Mouse (Mus musculus): Measurements from ENCODE around the gene Proser1. TPM values are rescaled to one million over a fixed set of nuclear protein-coding genes. Genes with fewer than 3 reads are reported as not detected.

Gene Proser1
- polyA plus RNA-seq, 1 experiment, result not detected

GRCm38 (mm10) chr3:53475889-53476288 is 12.4 kb downstream of the Proser1 start:
- 34% methylated on average over 6 of the region's 6 CpGs for WGBS
- no peak overlapping the region for H3K27ac ChIP-seq (ENCODE audit: insufficient read depth, low read depth, low read length)
- TF ChIP-seq CTCF (IDR thresholded peaks at IDR 0.05; ENCODE audit: insufficient read depth, low read depth, low read length) (peak; percentile 40; the same call in 1 of the 2 replicates), POLR2A (IDR thresholded peaks at IDR 0.05; ENCODE audit: insufficient read depth, low read depth, low read length) (no peak)
- H3K4me3 ChIP-seq (ENCODE audit: insufficient read depth, low read depth, low read length), result no peak overlapping the region
- H3K4me1 ChIP-seq (ENCODE audit: control insufficient read depth, insufficient read depth, low read length), result no peaks in the 10 kb centered on the region

GRCm38 (mm10) chr3:53477468-53477867 is 14.0 kb downstream of the Proser1 start:
- Histone ChIP-seq H3K4me1 (ENCODE audit: control insufficient read depth, insufficient read depth, low read length) (no peaks in the 10 kb centered on the region), H3K4me3 (ENCODE audit: insufficient read depth, low read depth, low read length) (no peak overlapping the region), H3K27ac (ENCODE audit: insufficient read depth, low read depth, low read length) (no peak overlapping the region)
- TF ChIP-seq POLR2A (IDR thresholded peaks at IDR 0.05; ENCODE audit: insufficient read depth, low read depth, low read length), result no peak
- WGBS, result 74% methylated on average over 17 of the region's 17 CpGs

GRCm38 (mm10) chr3:53478419-53479046 is 15.1 kb downstream of the Proser1 start:
- H3K27ac ChIP-seq (ENCODE audit: insufficient read depth, low read depth, low read length), result no peak overlapping the region
- no peaks in the 10 kb centered on the region for H3K4me1 ChIP-seq (ENCODE audit: control insufficient read depth, insufficient read depth, low read length)
- H3K4me3 ChIP-seq (ENCODE audit: insufficient read depth, low read depth, low read length), result no peak overlapping the region
- TF ChIP-seq POLR2A (IDR thresholded peaks at IDR 0.05; ENCODE audit: insufficient read depth, low read depth, low read length), result no peak
- TF ChIP-seq CTCF (IDR thresholded peaks at IDR 0.05; ENCODE audit: insufficient read depth, low read depth, low read length), result no peak
- 94% methylated on average over 30 of the region's 30 CpGs for WGBS

GRCm38 (mm10) chr3:53483414-53484059 is 20.1 kb downstream of the Proser1 start:
- Histone ChIP-seq H3K4me3 (ENCODE audit: insufficient read depth, low read depth, low read length) (no peak overlapping the region), H3K27ac (ENCODE audit: insufficient read depth, low read depth, low read length) (no peak overlapping the region), H3K4me1 (ENCODE audit: control insufficient read depth, insufficient read depth, low read length) (no peaks in the 10 kb centered on the region)
- no peak for TF ChIP-seq POLR2A (IDR thresholded peaks at IDR 0.05; ENCODE audit: insufficient read depth, low read depth, low read length)
- TF ChIP-seq CTCF (IDR thresholded peaks at IDR 0.05; ENCODE audit: insufficient read depth, low read depth, low read length), result no peak
- 87% methylated on average over 8 of the region's 8 CpGs for WGBS

GRCm38 (mm10) chr3:53486561-53486960 is 23.1 kb downstream of the Proser1 start:
- whole genome bisulfite sequencing, result 88% methylated on average over 10 of the region's 10 CpGs
- H3K4me3 ChIP-seq (ENCODE audit: insufficient read depth, low read depth, low read length), result no peak overlapping the region
- H3K27ac ChIP-seq (ENCODE audit: insufficient read depth, low read depth, low read length), result no peak overlapping the region
- no peak for TF ChIP-seq CTCF (IDR thresholded peaks at IDR 0.05; ENCODE audit: insufficient read depth, low read depth, low read length)
- no peak for TF ChIP-seq POLR2A (IDR thresholded peaks at IDR 0.05; ENCODE audit: insufficient read depth, low read depth, low read length)
- peaks cover 6% of the 10 kb centered on the region; the same call in 1 of the 2 replicates for H3K4me1 ChIP-seq (ENCODE audit: control insufficient read depth, insufficient read depth, low read length)

GRCm38 (mm10) chr3:53486996-53487576 is 23.6 kb downstream of the Proser1 start:
- TF ChIP-seq POLR2A (IDR thresholded peaks at IDR 0.05; ENCODE audit: insufficient read depth, low read depth, low read length) (no peak), CTCF (IDR thresholded peaks at IDR 0.05; ENCODE audit: insufficient read depth, low read depth, low read length) (no peak)
- Histone ChIP-seq H3K27ac (ENCODE audit: insufficient read depth, low read depth, low read length) (no peak overlapping the region), H3K4me1 (ENCODE audit: control insufficient read depth, insufficient read depth, low read length) (peaks cover 6% of the 10 kb centered on the region; the same call in 1 of the 2 replicates), H3K4me3 (ENCODE audit: insufficient read depth, low read depth, low read length) (no peak overlapping the region)
- 90% methylated on average over 9 of the region's 9 CpGs for WGBS

- no peak within 1 kb of the TSS for H3K27ac ChIP-seq (ENCODE audit: insufficient read depth, low read depth, low read length)
- no peak within 1 kb of the TSS for H3K4me3 ChIP-seq (ENCODE audit: insufficient read depth, low read depth, low read length)
- TF ChIP-seq POLR2A (IDR thresholded peaks at IDR 0.05; ENCODE audit: insufficient read depth, low read depth, low read length), result no peak
- peaks cover 6% of the 10 kb centered on the region; the same call in 1 of the 2 replicates for H3K4me1 ChIP-seq (ENCODE audit: control insufficient read depth, insufficient read depth, low read length)
- 81% methylated on average over 6 of the region's 6 CpGs for WGBS
Measured at GRCm38 (mm10) chr3:53488353-53488752, 24.9 kb downstream of the Proser1 start, which contains the start of gene Stoml3. TSS of gene Stoml3 (plus strand) at chr3:53488653.

- WGBS, result 83% methylated on average over 6 of the region's 6 CpGs
- no peaks in the 10 kb centered on the region for H3K4me1 ChIP-seq (ENCODE audit: control insufficient read depth, insufficient read depth, low read length)
- no peak overlapping the region for H3K27ac ChIP-seq (ENCODE audit: insufficient read depth, low read depth, low read length)
- H3K4me3 ChIP-seq (ENCODE audit: insufficient read depth, low read depth, low read length), result no peak overlapping the region
- TF ChIP-seq CTCF (IDR thresholded peaks at IDR 0.05; ENCODE audit: insufficient read depth, low read depth, low read length) (no peak), POLR2A (IDR thresholded peaks at IDR 0.05; ENCODE audit: insufficient read depth, low read depth, low read length) (no peak)
Measured at GRCm38 (mm10) chr3:53498351-53498905, 35.0 kb downstream of the Proser1 start.

- H3K27ac ChIP-seq (ENCODE audit: insufficient read depth, low read depth, low read length), result no peak overlapping the region
- H3K4me1 ChIP-seq (ENCODE audit: control insufficient read depth, insufficient read depth, low read length), result no peaks in the 10 kb centered on the region
- H3K4me3 ChIP-seq (ENCODE audit: insufficient read depth, low read depth, low read length), result no peak overlapping the region
- 43% methylated on average over 6 of the region's 6 CpGs for WGBS
- TF ChIP-seq POLR2A (IDR thresholded peaks at IDR 0.05; ENCODE audit: insufficient read depth, low read depth, low read length) (no peak), CTCF (IDR thresholded peaks at IDR 0.05; ENCODE audit: insufficient read depth, low read depth, low read length) (no peak)
Measured at GRCm38 (mm10) chr3:53502428-53502827, 39.0 kb downstream of the Proser1 start.
